In the genomic region with DNA sequence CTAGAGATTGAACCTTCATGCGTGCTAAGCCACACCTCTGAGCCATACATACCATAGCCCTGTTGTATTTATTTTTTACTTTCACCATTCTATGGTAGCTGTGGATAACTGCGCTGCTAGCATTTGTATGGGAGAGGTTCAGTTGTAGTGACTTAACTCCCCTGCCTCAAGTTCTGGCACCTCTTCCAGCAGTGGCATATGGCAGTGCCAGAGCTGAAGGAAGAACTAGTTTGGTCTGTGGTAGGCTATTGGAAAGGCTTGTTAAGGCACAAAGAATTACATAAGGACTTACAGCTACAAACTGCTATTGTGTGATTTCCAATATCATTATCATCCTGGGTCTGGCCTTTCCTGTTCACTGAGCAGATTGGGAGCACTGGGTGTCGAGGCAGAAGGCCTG, we compare ENCODE assay signal across 18 mouse cellular contexts.
"Had no signal": no experiment of that assay in that cellular context is flagged by ENCODE, and none has a peak within 500 bp of the region (broad histone marks: within the 10 kb centered on the region; RNA-seq: fewer than 3 reads in every experiment).

No protein-coding gene starts in this region.

- DNase-seq: kidney, adult 11 months; kidney, adult 9 months; kidney, postnatal 4 days; liver; liver, embryonic 13.5 days; liver, postnatal 0 days; lung, postnatal 14 days; right cerebral cortex, postnatal 25 days; thymus, adult 18-20 months; thymus, postnatal 14 days had no signal

- H3K27ac ChIP-seq: kidney, postnatal 0 days; limb, embryonic 12.5 days; liver, embryonic 13.5 days; lung, embryonic 15.5 days; macrophage; neural tube, embryonic 13.5 days had no signal

- H3K36me3 ChIP-seq: limb, embryonic 12.5 days; liver, embryonic 13.5 days; lung, embryonic 15.5 days; neural tube, embryonic 13.5 days had no signal

- H3K9ac ChIP-seq: limb, embryonic 12.5 days; liver, embryonic 13.5 days; liver, postnatal 0 days; lung, embryonic 15.5 days; neural tube, embryonic 13.5 days had no signal

- H3K9me3 ChIP-seq: limb, embryonic 12.5 days; liver, embryonic 13.5 days; lung, embryonic 15.5 days; megakaryocyte, embryonic 14.5 days; neural tube, embryonic 13.5 days had no signal

- H3K27me3 ChIP-seq: limb, embryonic 12.5 days; liver, embryonic 13.5 days; lung, embryonic 15.5 days; neural tube, embryonic 13.5 days had no signal

- H3K4me2 ChIP-seq: limb, embryonic 12.5 days; liver, embryonic 13.5 days; lung, embryonic 15.5 days; midbrain, embryonic 11.5 days; neural tube, embryonic 13.5 days had no signal

- H3K4me3 ChIP-seq: limb, embryonic 12.5 days; liver, embryonic 13.5 days; lung, embryonic 15.5 days; megakaryocyte, embryonic 14.5 days; neural tube, embryonic 13.5 days had no signal

- H3K4me1 ChIP-seq: neural tube, embryonic 13.5 days had no signal

- ATAC-seq: liver, postnatal 0 days; midbrain, embryonic 16.5 days had no signal
